Mouse (Mus musculus) kidney, embryonic 14.5 days (tissue): ENCODE data around the gene Cnih2. TPM values are rescaled to one million over a fixed set of nuclear protein-coding genes. Genes with fewer than 3 reads are reported as not detected.

ENCODE experiments used
- ATAC-seq: fragments of 200-750 bp; cut with Nextera tagmentation; 2 replicates; pipeline ENCODE4 v1.8.0; 2017; ENCODE audit warnings: moderate number of reproducible peaks, mild to moderate bottlenecking, moderate TSS enrichment, moderate library complexity; ENCODE audit not compliant: low FRiP score, low TSS enrichment
- H3K27ac ChIP-seq: fragments of 300-500 bp; sonication (generic); 2 replicates; pipeline ENCODE4 v1.5.1; 2014; ENCODE audit warnings: low read depth, mild to moderate bottlenecking, low read length, moderate library complexity, mixed read lengths
- H3K27me3 ChIP-seq: fragments of 300-500 bp; sonication (generic); 2 replicates; pipeline ENCODE4 v1.6.1; 2014; ENCODE audit warnings: mild to moderate bottlenecking, low read length; ENCODE audit not compliant: control insufficient read depth, insufficient read depth
- H3K36me3 ChIP-seq: fragments of 300-500 bp; sonication (generic); 2 replicates; pipeline ENCODE4 v1.6.1; 2014; ENCODE audit warnings: low read length, mixed read lengths; ENCODE audit not compliant: control insufficient read depth, insufficient read depth
- H3K4me1 ChIP-seq: fragments of 300-500 bp; sonication (generic); 2 replicates; pipeline ENCODE4 v1.6.1; 2014; ENCODE audit warnings: low read length, mixed read lengths; ENCODE audit not compliant: control insufficient read depth, insufficient read depth
- H3K4me2 ChIP-seq: fragments of 300-500 bp; sonication (generic); replicated peaks from 2 replicates; pipeline ENCODE4 v1.6.1; 2014; ENCODE audit warnings: low read depth, mild to moderate bottlenecking, low read length
- H3K4me3 ChIP-seq: fragments of 300-500 bp; sonication (generic); 2 replicates; pipeline ENCODE4 v1.5.1; 2014; ENCODE audit warnings: mild to moderate bottlenecking, low read length
- H3K9ac ChIP-seq: fragments of 300-500 bp; sonication (generic); 2 replicates; pipeline ENCODE4 v1.6.1; 2014; ENCODE audit warnings: low read depth, mild to moderate bottlenecking, low read length, moderate library complexity
- H3K9me3 ChIP-seq: fragments of 300-500 bp; sonication (generic); 2 replicates; pipeline ENCODE4 v1.6.1; 2016; ENCODE audit warnings: low read length; ENCODE audit not compliant: control insufficient read depth
- WGBS: fragments of 180-500 bp; shearing (Covaris S2); extraction: QIAGEN DNeasy Blood & Tissue Kit; methylation state at CpG from one replicate; pipeline ENCODE4 v1.1.7; 2014; 5-methylcytosine and 5-hydroxymethylcytosine counted together
- polyA plus RNA-seq: library from polyadenylated mRNA; unstranded; fragments of >200 nt; fragmentation: Nextera tagmentation; extraction: Ambion mirVana; gene quantifications from 2 replicates; pipeline ENCODE4 v1.2.1, GENCODE M21; 2014

Gene Cnih2
- polyA plus RNA-seq, 1 experiment from 2014 or later: 23.1 TPM

- Histone ChIP-seq H3K27ac (no peak overlapping the region), H3K27me3 (peaks cover 21% of the 10 kb centered on the region), H3K9me3 (no peaks in the 10 kb centered on the region), H3K4me2 (no peak overlapping the region), H3K4me3 (no peak overlapping the region), H3K36me3 (peaks cover 23% of the 10 kb centered on the region), H3K9ac (no peak overlapping the region), H3K4me1 (peaks cover 25% of the 10 kb centered on the region)
- ATAC-seq: no peak
- 89% methylated on average over 14 of the region's 14 CpGs for WGBS
Observed at GRCm38 (mm10) chr19:5048138-5049056, 49.9 kb downstream of the Cnih2 start.

GRCm38 (mm10) chr19:5045531-5045930, 52.8 kb downstream of the Cnih2 start:
- no peak for ATAC-seq
- no peaks in the 10 kb centered on the region for H3K9me3 ChIP-seq
- H3K9ac ChIP-seq: no peak overlapping the region
- no peaks in the 10 kb centered on the region for H3K27me3 ChIP-seq
- H3K4me2 ChIP-seq: no peak overlapping the region
- no peak overlapping the region for H3K4me3 ChIP-seq
- H3K36me3 ChIP-seq: peaks cover 23% of the 10 kb centered on the region
- no peak overlapping the region for H3K27ac ChIP-seq
- peaks cover 15% of the 10 kb centered on the region for H3K4me1 ChIP-seq
- WGBS: 79% methylated on average over 4 of the region's 4 CpGs

Other genes with a start within 250 kb of the Cnih2 start
- 36.2 and 43.6 TPM in 2 replicates for gene Ctsf, start 243.4 kb downstream of the Cnih2 start, polyA plus RNA-seq
- gene Actn3, start 220.6 kb downstream of the Cnih2 start, polyA plus RNA-seq: 12.8 and 13.8 TPM in 2 replicates
- gene Zdhhc24, start 219.9 kb downstream of the Cnih2 start, polyA plus RNA-seq: 8.3 and 9.4 TPM in 2 replicates
- 6.3 and 6.8 TPM in 2 replicates for gene Bbs1, start 191.9 kb downstream of the Cnih2 start, polyA plus RNA-seq
- gene Dpp3, start 170.2 kb downstream of the Cnih2 start, polyA plus RNA-seq: 70.1 and 87.4 TPM in 2 replicates
- 1.5 and 3.8 TPM in 2 replicates for gene Peli3, start 155.4 kb downstream of the Cnih2 start, polyA plus RNA-seq
- 137 and 178 TPM in 2 replicates for gene Mrpl11, start 136.4 kb downstream of the Cnih2 start, polyA plus RNA-seq
- not detected in 2 replicates for gene Npas4, start 108.2 kb downstream of the Cnih2 start, polyA plus RNA-seq
- 3.5 and 7.9 TPM in 2 replicates for gene Slc29a2, start 74.7 kb downstream of the Cnih2 start, polyA plus RNA-seq
- 35.7 and 44.8 TPM in 2 replicates for gene B4gat1, start 59.7 kb downstream of the Cnih2 start, polyA plus RNA-seq
- 1.2 and 1.5 TPM in 2 replicates for gene AC124502.3, start 59.6 kb downstream of the Cnih2 start, polyA plus RNA-seq
- 43.3 and 57.5 TPM in 2 replicates for gene Brms1, start 57.2 kb downstream of the Cnih2 start, polyA plus RNA-seq
- 2.5 and 4.8 TPM in 2 replicates for gene Rin1, start 48.0 kb downstream of the Cnih2 start, polyA plus RNA-seq
- 44.2 and 57.9 TPM in 2 replicates for gene Cd248, start 30.4 kb downstream of the Cnih2 start, polyA plus RNA-seq
- 1.2 and 1.7 TPM in 2 replicates for gene Tmem151a, start 13.0 kb downstream of the Cnih2 start, polyA plus RNA-seq
- gene Yif1a, start 10.0 kb downstream of the Cnih2 start, polyA plus RNA-seq: 114 and 115 TPM in 2 replicates
- 273 and 286 TPM in 2 replicates for gene Rab1b, start 8.6 kb upstream of the Cnih2 start, polyA plus RNA-seq
- gene Klc2, start 20.0 kb upstream of the Cnih2 start, polyA plus RNA-seq: 15.4 and 24.5 TPM in 2 replicates
- gene Pacs1, start 174.6 kb upstream of the Cnih2 start, polyA plus RNA-seq: 17.6 and 30.4 TPM in 2 replicates
- gene Sf3b2, start 196.9 kb upstream of the Cnih2 start, polyA plus RNA-seq: 293 and 384 TPM in 2 replicates
- gene Gal3st3, start 199.8 kb upstream of the Cnih2 start, polyA plus RNA-seq: 2.9 and 4.4 TPM in 2 replicates
- not detected in 2 replicates for gene Catsper1, start 237.2 kb upstream of the Cnih2 start, polyA plus RNA-seq